Comparison of ENCODE assay signal across 10 mouse cellular contexts in genomic region chr2:25496462-25496861, GRCm38 (mm10). TPM values are rescaled to one million over a fixed set of nuclear protein-coding genes. Genes with fewer than 3 reads are reported as not detected.
A peak's percentile ranks its signal among the peaks of the same experiment; 100 is the strongest.
DNase-seq lines count a peak whose midpoint lies in the region; ATAC-seq and TF ChIP-seq lines count a peak whose summit lies in the region.
"Had no signal": no experiment of that assay in that cellular context is flagged by ENCODE, and none has a peak within 500 bp of the region (broad histone marks: within the 10 kb centered on the region; RNA-seq: fewer than 3 reads in every experiment).

No protein-coding gene starts in this region.

- H3K9me3 ChIP-seq in E14TG2a.4 (ENCODE audit: low read length), result no peaks in the 10 kb centered on the region
- no peaks in the 10 kb centered on the region for H3K9me3 ChIP-seq in liver, embryonic 14.5 days (ENCODE audit: control insufficient read depth, low read length)
- H3K9me3 ChIP-seq: embryonic facial prominence, embryonic 13.5 days; midbrain, embryonic 15.5 days had no signal

- WGBS in liver, embryonic 14.5 days (ENCODE audit: insufficient replicate concordance), result 36% methylated on average over 4 of the region's 4 CpGs

- no peak for TF ChIP-seq EP300 in liver, embryonic 14.5 days (IDR thresholded peaks at IDR 0.05; ENCODE audit: low read depth)

- intact Hi-C loops in left cerebral cortex, adult 2 months (cut with DNase I), result no loop called here

- H3K27ac ChIP-seq in left cerebral cortex, adult 2 months, result no peak overlapping the region
- no peak overlapping the region for H3K27ac ChIP-seq in liver, embryonic 14.5 days
- H3K27ac ChIP-seq: embryonic facial prominence, embryonic 13.5 days; midbrain, embryonic 15.5 days had no signal

- H3K4me3 ChIP-seq in left cerebral cortex, adult 2 months, result no peak overlapping the region
- H3K4me3 ChIP-seq in E14TG2a.4 (replicated peaks; ENCODE audit: low read length), result no peak overlapping the region
- H3K4me3 ChIP-seq in liver, embryonic 14.5 days (ENCODE audit: insufficient read depth in 1 of 2, low read depth in 2 of 2, low read length in 2 of 2), result no peak overlapping the region
- H3K4me3 ChIP-seq: embryonic facial prominence, embryonic 13.5 days; midbrain, embryonic 15.5 days had no signal

- H3K4me1 ChIP-seq in E14TG2a.4 (replicated peaks; ENCODE audit: low read depth, low read length), result peaks cover 38% of the 10 kb centered on the region
- peaks cover 6 to 14% of the 10 kb centered on the region in 2 experiments for H3K4me1 ChIP-seq in liver, embryonic 14.5 days (replicated peaks; ENCODE audit: control insufficient read depth in 2 of 2, insufficient read depth in 2 of 2, low read length in 1 of 2)

- H3K4me2 ChIP-seq in liver, embryonic 14.5 days (ENCODE audit: low read depth), result no peak overlapping the region
- H3K4me2 ChIP-seq: embryonic facial prominence, embryonic 13.5 days; midbrain, embryonic 15.5 days had no signal

- no peak for DNase-seq in left cerebral cortex, adult 2 months (ENCODE audit: extremely low spot score in 1 of 2, low spot score in 2 of 2)
- no peak for DNase-seq in left cerebral cortex, adult 9 months (ENCODE audit: low spot score in 2 of 2)
- DNase-seq in adipocyte (ENCODE audit: low spot score), result peak; percentile 66
- DNase-seq in liver, embryonic 14.5 days (ENCODE audit: low read depth in 3 of 3, low spot score in 3 of 3), result no peak
- DNase-seq in adrenal gland, postnatal 4 days (ENCODE audit: low spot score in 2 of 2), result no peak
- DNase-seq in adrenal gland, postnatal 25 days, result no peak

- H3K36me3 ChIP-seq in E14TG2a.4 (ENCODE audit: insufficient read depth, low read length), result no peaks in the 10 kb centered on the region
- no peaks in the 10 kb centered on the region for H3K36me3 ChIP-seq in liver, embryonic 14.5 days (replicated peaks; ENCODE audit: control insufficient read depth, insufficient read depth, low read depth)
- H3K36me3 ChIP-seq: embryonic facial prominence, embryonic 13.5 days; midbrain, embryonic 15.5 days had no signal

- H3K9ac ChIP-seq in liver, embryonic 14.5 days (replicated peaks), result no peak overlapping the region
- H3K9ac ChIP-seq: embryonic facial prominence, embryonic 13.5 days; midbrain, embryonic 15.5 days had no signal

- ATAC-seq in liver, embryonic 14.5 days (ENCODE audit: insufficient read depth), result no peak
- ATAC-seq: midbrain, embryonic 15.5 days had no signal

- H3K27me3 ChIP-seq in E14TG2a.4 (ENCODE audit: insufficient read depth, low read length), result no peaks in the 10 kb centered on the region
- no peaks in the 10 kb centered on the region for H3K27me3 ChIP-seq in liver, embryonic 14.5 days (ENCODE audit: control insufficient read depth, insufficient read depth, low read length)
- H3K27me3 ChIP-seq: embryonic facial prominence, embryonic 13.5 days; midbrain, embryonic 15.5 days had no signal

- TF ChIP-seq CTCF in left cerebral cortex, adult 2 months (IDR thresholded peaks at IDR 0.05), result peak; percentile 61
- TF ChIP-seq CTCF in E14TG2a.4 (conservative IDR thresholded peaks at IDR 0.05; ENCODE audit: low read length), result peak; percentile 22
- TF ChIP-seq CTCF in liver, embryonic 14.5 days (IDR thresholded peaks at IDR 0.05; ENCODE audit: low read depth), result peak; percentile 61

RNA-seq across cellular contexts. Expression of gene Lcn12, which starts 2.8 kb away (rescaled TPM):
- not detected for total RNA-seq in left cerebral cortex, adult 2 months (2021)
- not detected in 2 replicates for polyA plus RNA-seq in liver, embryonic 14.5 days (2012; rRNA removed)
- polyA plus RNA-seq in liver, embryonic 14.5 days (2014; fragmentation: Nextera tagmentation; extraction: Ambion mirVana), result not detected in 2 replicates
- total RNA-seq in adrenal gland, postnatal 4 days (2021), result not detected
- total RNA-seq in adrenal gland, postnatal 25 days (2021), result not detected in 2 replicates
- polyA plus RNA-seq: embryonic facial prominence, embryonic 13.5 days; midbrain, embryonic 15.5 days; stomach, embryonic 16.5 days had no signal

RNA-seq across cellular contexts. Expression of gene Fbxw5, which starts 4.1 kb away (rescaled TPM):
- total RNA-seq in left cerebral cortex, adult 2 months (2021), result 100 to 1,000 TPM; 120 to 122 TPM
- polyA plus RNA-seq in liver, embryonic 14.5 days (2012; rRNA removed), result 6.2 and 8.1 TPM in 2 replicates
- polyA plus RNA-seq in liver, embryonic 14.5 days (2014; fragmentation: Nextera tagmentation; extraction: Ambion mirVana), result 18.3 and 20.4 TPM in 2 replicates
- 100 to 1,000 TPM in 1 of 2 experiments, 10 to 100 TPM in 1; 99.5 to 118 TPM for total RNA-seq in adrenal gland, postnatal 4 days (2021)
- total RNA-seq in adrenal gland, postnatal 25 days (2021), result 99.9 and 103 TPM in 2 replicates

RNA-seq across cellular contexts. Expression of gene C8g, which starts 5.1 kb away (rescaled TPM):
- 1 to 10 TPM; 1.4 to 1.5 TPM for total RNA-seq in left cerebral cortex, adult 2 months (2021)
- polyA plus RNA-seq in liver, embryonic 14.5 days (2012; rRNA removed), result 26.7 and 31.2 TPM in 2 replicates
- 53.1 and 57.9 TPM in 2 replicates for polyA plus RNA-seq in liver, embryonic 14.5 days (2014; fragmentation: Nextera tagmentation; extraction: Ambion mirVana)
- 1 to 10 TPM; 1.0 to 9.9 TPM for total RNA-seq in adrenal gland, postnatal 4 days (2021)
- total RNA-seq in adrenal gland, postnatal 25 days (2021), result 1.7 and 3.3 TPM in 2 replicates

RNA-seq across cellular contexts. Expression of gene Ptgds, which starts 26.6 kb away (rescaled TPM):
- 1,000 to 10,000 TPM; 1,632 to 2,529 TPM for total RNA-seq in left cerebral cortex, adult 2 months (2021)
- polyA plus RNA-seq in liver, embryonic 14.5 days (2012; rRNA removed), result 0.47 and 0.96 TPM in 2 replicates
- polyA plus RNA-seq in liver, embryonic 14.5 days (2014; fragmentation: Nextera tagmentation; extraction: Ambion mirVana), result 0.17 TPM in 1 of 2 replicates, not detected in the other
- total RNA-seq in adrenal gland, postnatal 4 days (2021), result 1 to 10 TPM; 3.6 to 6.5 TPM
- 3.6 and 3.8 TPM in 2 replicates for total RNA-seq in adrenal gland, postnatal 25 days (2021)

RNA-seq across cellular contexts. Expression of gene Paxx, which starts 35.6 kb away (rescaled TPM):
- 10 to 100 TPM; 65.9 to 75.3 TPM for total RNA-seq in left cerebral cortex, adult 2 months (2021)
- polyA plus RNA-seq in liver, embryonic 14.5 days (2012; rRNA removed), result 7.9 and 9.2 TPM in 2 replicates
- polyA plus RNA-seq in liver, embryonic 14.5 days (2014; fragmentation: Nextera tagmentation; extraction: Ambion mirVana), result 6.3 and 7.3 TPM in 2 replicates
- 10 to 100 TPM; 41.0 to 48.5 TPM for total RNA-seq in adrenal gland, postnatal 4 days (2021)
- 32.6 and 41.0 TPM in 2 replicates for total RNA-seq in adrenal gland, postnatal 25 days (2021)
